Mouse (Mus musculus): ENCODE measurements around the gene Trmt61a. TPM values are rescaled to one million over a fixed set of nuclear protein-coding genes. Genes with fewer than 3 reads are reported as not detected.

The Trmt61a gene
- polyA plus RNA-seq, 1 experiment from 2014 or later: 9.9 TPM

DNA sequence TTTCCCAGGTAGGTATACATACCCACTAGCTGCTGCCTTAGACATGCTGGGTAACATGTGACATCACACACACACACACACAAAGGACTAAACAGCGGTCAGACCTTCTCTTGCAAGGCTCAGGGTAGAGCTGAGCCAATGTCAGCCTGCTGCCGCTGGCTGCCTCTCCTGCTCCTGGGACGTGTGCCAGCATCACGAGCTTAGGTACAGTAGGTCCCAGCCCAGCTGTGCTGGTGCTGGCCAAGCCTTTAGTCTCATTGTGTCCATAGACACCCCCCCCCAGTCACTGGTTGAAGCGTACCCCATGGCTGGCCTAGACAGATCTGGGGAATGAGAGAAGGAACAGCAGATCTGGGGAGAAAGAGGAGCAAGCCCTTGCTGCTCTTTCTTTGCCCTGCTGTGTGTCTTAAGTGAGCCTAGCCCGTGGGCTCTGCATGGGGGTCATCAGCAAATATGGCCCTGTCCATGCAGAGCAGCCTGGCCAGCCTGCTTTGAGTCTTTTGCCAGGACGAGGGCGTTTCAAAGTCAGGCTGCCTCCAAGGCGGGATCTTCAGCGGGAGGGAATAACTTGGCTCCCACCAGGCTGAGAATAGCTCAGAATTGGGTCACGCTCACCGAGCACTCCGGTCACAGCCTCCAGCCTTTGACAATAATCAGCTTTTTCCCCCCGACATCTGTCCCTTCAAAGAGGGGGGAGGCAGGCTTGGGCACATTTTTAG lies 9.6 kb downstream of the Trmt61a start:
- DNase-seq (ENCODE audit: low spot score): no peak
- WGBS: 44% methylated on average over 14 of the region's 14 CpGs
- Histone ChIP-seq H3K9ac (ENCODE audit: low read length) (peak overlapping the region; percentile 17; the same call in 1 of the 2 replicates), H3K27me3 (replicated peaks; ENCODE audit: control insufficient read depth, insufficient read depth, low read length) (no peaks in the 10 kb centered on the region), H3K4me2 (ENCODE audit: low read length) (no peak overlapping the region), H3K9me3 (ENCODE audit: control insufficient read depth, low read length) (no peaks in the 10 kb centered on the region), H3K36me3 (ENCODE audit: control insufficient read depth, insufficient read depth, low read length) (0 out of 2 replicates have a peak, but pooled peaks cover 5% of the 10 kb centered on the region), H3K4me1 (replicated peaks; ENCODE audit: control insufficient read depth, insufficient read depth, low read length) (peaks cover 20% of the 10 kb centered on the region), H3K4me3 (ENCODE audit: low read depth, low read length) (no peak overlapping the region), H3K27ac (ENCODE audit: low read depth) (peak overlapping the region; percentile 51)
- no peak for ATAC-seq (replicated peaks; ENCODE audit: low FRiP score, low TSS enrichment, low read depth)

DNA sequence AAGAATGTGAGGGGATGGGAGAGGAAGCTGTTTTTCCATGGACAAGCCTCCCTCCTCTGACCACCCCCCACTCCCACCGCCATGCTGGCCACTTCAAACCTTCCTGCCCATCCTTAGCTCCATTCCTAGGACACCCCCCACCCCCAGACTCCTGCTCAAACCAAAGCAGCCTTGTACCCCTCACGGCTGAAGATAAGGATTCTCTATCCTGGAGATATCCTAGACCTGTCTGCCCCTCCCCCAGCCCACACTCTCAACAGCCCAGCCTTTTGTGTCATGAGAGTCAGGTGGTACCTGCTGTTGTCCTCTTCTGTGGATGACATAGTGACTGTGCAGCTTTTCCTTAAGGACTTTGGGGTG lies 10.1 kb downstream of the Trmt61a start:
- no peaks in the 10 kb centered on the region for H3K9me3 ChIP-seq (ENCODE audit: control insufficient read depth, low read length)
- H3K27ac ChIP-seq (ENCODE audit: low read depth): no peak overlapping the region
- DNase-seq (ENCODE audit: low spot score) (no peak), ATAC-seq (replicated peaks; ENCODE audit: low FRiP score, low TSS enrichment, low read depth) (no peak)
- H3K4me2 ChIP-seq (ENCODE audit: low read length): no peak overlapping the region
- H3K9ac ChIP-seq (ENCODE audit: low read length): peak overlapping the region; percentile 17; the same call in 1 of the 2 replicates
- 0 out of 2 replicates have a peak, but pooled peaks cover 5% of the 10 kb centered on the region for H3K36me3 ChIP-seq (ENCODE audit: control insufficient read depth, insufficient read depth, low read length)
- no peaks in the 10 kb centered on the region for H3K27me3 ChIP-seq (replicated peaks; ENCODE audit: control insufficient read depth, insufficient read depth, low read length)
- H3K4me3 ChIP-seq (ENCODE audit: low read depth, low read length): no peak overlapping the region
- H3K4me1 ChIP-seq (replicated peaks; ENCODE audit: control insufficient read depth, insufficient read depth, low read length): peaks cover 23% of the 10 kb centered on the region
- WGBS: 31% methylated on average over 2 of the region's 2 CpGs

GRCm38 (mm10) chr12:111689426-111689825 lies 11.5 kb downstream of the Trmt61a start:
- peaks cover 37% of the 10 kb centered on the region for H3K4me1 ChIP-seq (replicated peaks; ENCODE audit: control insufficient read depth, insufficient read depth, low read length)
- H3K4me3 ChIP-seq (ENCODE audit: low read depth, low read length): no peak overlapping the region
- no peaks in the 10 kb centered on the region for H3K36me3 ChIP-seq (ENCODE audit: control insufficient read depth, insufficient read depth, low read length)
- H3K27me3 ChIP-seq (replicated peaks; ENCODE audit: control insufficient read depth, insufficient read depth, low read length): no peaks in the 10 kb centered on the region
- ATAC-seq (replicated peaks; ENCODE audit: low FRiP score, low TSS enrichment, low read depth) (no peak), DNase-seq (ENCODE audit: low spot score) (no peak)
- no peaks in the 10 kb centered on the region for H3K9me3 ChIP-seq (ENCODE audit: control insufficient read depth, low read length)
- WGBS: 77% methylated on average over 11 of the region's 11 CpGs
- no peak overlapping the region for H3K9ac ChIP-seq (ENCODE audit: low read length)
- no peak overlapping the region for H3K27ac ChIP-seq (ENCODE audit: low read depth)
- no peak overlapping the region for H3K4me2 ChIP-seq (ENCODE audit: low read length)

GRCm38 (mm10) chr12:111691346-111691872 lies 13.5 kb downstream of the Trmt61a start:
- Histone ChIP-seq H3K36me3 (ENCODE audit: control insufficient read depth, insufficient read depth, low read length) (no peaks in the 10 kb centered on the region), H3K9ac (ENCODE audit: low read length) (no peak overlapping the region), H3K27me3 (replicated peaks; ENCODE audit: control insufficient read depth, insufficient read depth, low read length) (no peaks in the 10 kb centered on the region), H3K9me3 (ENCODE audit: control insufficient read depth, low read length) (no peaks in the 10 kb centered on the region), H3K4me3 (ENCODE audit: low read depth, low read length) (no peak overlapping the region), H3K4me1 (replicated peaks; ENCODE audit: control insufficient read depth, insufficient read depth, low read length) (peaks cover 48% of the 10 kb centered on the region), H3K27ac (ENCODE audit: low read depth) (no peak overlapping the region), H3K4me2 (ENCODE audit: low read length) (no peak overlapping the region)
- WGBS: 25% methylated on average over 5 of the region's 5 CpGs
- ATAC-seq (replicated peaks; ENCODE audit: low FRiP score, low TSS enrichment, low read depth) (no peak), DNase-seq (ENCODE audit: low spot score) (no peak)

DNA sequence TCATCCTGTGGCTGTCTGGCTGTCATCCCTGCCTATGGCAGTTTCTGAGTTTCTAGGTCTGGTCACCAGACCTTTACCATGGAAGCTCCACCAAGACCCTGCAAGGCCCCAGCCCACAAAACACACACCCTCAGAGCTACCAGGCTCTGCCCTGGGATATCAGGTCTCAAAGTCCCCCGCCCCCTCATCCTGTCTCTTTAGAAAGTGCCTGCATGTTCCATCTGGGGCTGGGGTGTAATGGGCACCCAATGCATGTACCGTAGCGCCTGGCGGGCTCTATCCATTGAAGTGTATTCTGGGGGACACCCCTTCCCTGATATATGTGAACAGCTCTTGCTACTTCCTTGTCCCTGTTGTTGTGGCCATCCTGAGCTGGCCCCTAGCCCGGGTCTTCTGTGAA lies 15.0 kb downstream of the Trmt61a start:
- Histone ChIP-seq H3K9me3 (ENCODE audit: control insufficient read depth, low read length) (no peaks in the 10 kb centered on the region), H3K4me2 (ENCODE audit: low read length) (no peak overlapping the region), H3K27ac (ENCODE audit: low read depth) (no peak overlapping the region; the same call in 1 of the 2 replicates), H3K36me3 (ENCODE audit: control insufficient read depth, insufficient read depth, low read length) (no peaks in the 10 kb centered on the region), H3K9ac (ENCODE audit: low read length) (no peak overlapping the region), H3K4me1 (replicated peaks; ENCODE audit: control insufficient read depth, insufficient read depth, low read length) (peaks cover 39% of the 10 kb centered on the region), H3K27me3 (replicated peaks; ENCODE audit: control insufficient read depth, insufficient read depth, low read length) (no peaks in the 10 kb centered on the region), H3K4me3 (ENCODE audit: low read depth, low read length) (no peak overlapping the region)
- no peak for ATAC-seq (replicated peaks; ENCODE audit: low FRiP score, low TSS enrichment, low read depth)
- no peak for DNase-seq (ENCODE audit: low spot score)
- WGBS: 86% methylated on average over 5 of the region's 5 CpGs

- ATAC-seq (replicated peaks; ENCODE audit: low FRiP score, low TSS enrichment, low read depth) (peak; percentile 42), DNase-seq (ENCODE audit: low spot score) (no peak)
- no peak overlapping the region for H3K4me3 ChIP-seq (ENCODE audit: low read depth, low read length)
- peaks cover 36% of the 10 kb centered on the region for H3K4me1 ChIP-seq (replicated peaks; ENCODE audit: control insufficient read depth, insufficient read depth, low read length)
- no peak overlapping the region; the same call in 1 of the 2 replicates for H3K4me2 ChIP-seq (ENCODE audit: low read length)
- H3K9ac ChIP-seq (ENCODE audit: low read length): no peak overlapping the region
- WGBS: 48% methylated on average over 18 of the region's 18 CpGs
- H3K27ac ChIP-seq (ENCODE audit: low read depth): peak overlapping the region; percentile 43
- no peaks in the 10 kb centered on the region for H3K9me3 ChIP-seq (ENCODE audit: control insufficient read depth, low read length)
- H3K36me3 ChIP-seq (ENCODE audit: control insufficient read depth, insufficient read depth, low read length): no peaks in the 10 kb centered on the region
- H3K27me3 ChIP-seq (replicated peaks; ENCODE audit: control insufficient read depth, insufficient read depth, low read length): no peaks in the 10 kb centered on the region
These were observed 15.7 kb downstream of the Trmt61a start for GRCm38 (mm10) chr12:111693341-111694270.

DNA sequence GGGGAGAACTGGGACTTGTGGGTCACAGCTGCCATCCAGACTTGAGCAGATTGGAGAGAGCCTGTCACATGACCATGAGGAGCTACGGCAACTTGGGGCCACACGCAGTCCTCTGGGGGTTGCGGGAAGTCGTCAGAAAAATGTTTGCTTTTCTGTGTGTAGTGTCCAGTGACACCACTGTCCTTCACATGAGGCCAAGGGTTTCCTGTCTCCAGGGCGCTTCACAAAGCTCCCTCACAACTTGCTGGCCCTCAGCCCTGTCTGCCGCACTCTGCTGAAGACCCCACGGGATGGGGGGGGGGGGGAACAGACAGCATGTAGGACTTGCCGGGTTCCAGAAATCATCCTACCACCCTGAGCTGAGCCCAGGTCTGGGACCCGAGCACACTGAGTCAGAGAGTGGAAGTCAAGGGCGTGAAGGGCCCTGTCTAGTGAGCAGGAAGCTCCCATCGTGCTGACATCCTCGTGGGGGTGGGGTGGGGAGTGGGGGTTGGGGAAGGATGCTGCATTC lies 16.4 kb downstream of the Trmt61a start:
- ATAC-seq (replicated peaks; ENCODE audit: low FRiP score, low TSS enrichment, low read depth) (no peak), DNase-seq (ENCODE audit: low spot score) (no peak)
- Histone ChIP-seq H3K4me1 (replicated peaks; ENCODE audit: control insufficient read depth, insufficient read depth, low read length) (peaks cover 36% of the 10 kb centered on the region), H3K9ac (ENCODE audit: low read length) (no peak overlapping the region), H3K27me3 (replicated peaks; ENCODE audit: control insufficient read depth, insufficient read depth, low read length) (no peaks in the 10 kb centered on the region), H3K4me2 (ENCODE audit: low read length) (no peak overlapping the region; the same call in 1 of the 2 replicates), H3K9me3 (ENCODE audit: control insufficient read depth, low read length) (no peaks in the 10 kb centered on the region), H3K4me3 (ENCODE audit: low read depth, low read length) (no peak overlapping the region), H3K36me3 (ENCODE audit: control insufficient read depth, insufficient read depth, low read length) (no peaks in the 10 kb centered on the region), H3K27ac (ENCODE audit: low read depth) (peak overlapping the region; percentile 43; the same call in 1 of the 2 replicates)
- WGBS: 24% methylated on average over 12 of the region's 12 CpGs
